Mouse (Mus musculus) kidney, embryonic 14.5 days (tissue): Measurements from ENCODE around the gene Ip6k3. TPM values are rescaled to one million over a fixed set of nuclear protein-coding genes. Genes with fewer than 3 reads are reported as not detected.

ENCODE experiments used
- ATAC-seq: fragments of 200-750 bp; cut with Nextera tagmentation; 2 replicates; pipeline ENCODE4 v1.8.0; 2017; ENCODE audit warnings: moderate number of reproducible peaks, mild to moderate bottlenecking, moderate TSS enrichment, moderate library complexity; ENCODE audit not compliant: low FRiP score, low TSS enrichment
- H3K27ac ChIP-seq: fragments of 300-500 bp; sonication (generic); 2 replicates; pipeline ENCODE4 v1.5.1; 2014; ENCODE audit warnings: low read depth, mild to moderate bottlenecking, low read length, moderate library complexity, mixed read lengths
- H3K27me3 ChIP-seq: fragments of 300-500 bp; sonication (generic); 2 replicates; pipeline ENCODE4 v1.6.1; 2014; ENCODE audit warnings: mild to moderate bottlenecking, low read length; ENCODE audit not compliant: control insufficient read depth, insufficient read depth
- H3K36me3 ChIP-seq: fragments of 300-500 bp; sonication (generic); 2 replicates; pipeline ENCODE4 v1.6.1; 2014; ENCODE audit warnings: low read length, mixed read lengths; ENCODE audit not compliant: control insufficient read depth, insufficient read depth
- H3K4me1 ChIP-seq: fragments of 300-500 bp; sonication (generic); 2 replicates; pipeline ENCODE4 v1.6.1; 2014; ENCODE audit warnings: low read length, mixed read lengths; ENCODE audit not compliant: control insufficient read depth, insufficient read depth
- H3K4me2 ChIP-seq: fragments of 300-500 bp; sonication (generic); replicated peaks from 2 replicates; pipeline ENCODE4 v1.6.1; 2014; ENCODE audit warnings: low read depth, mild to moderate bottlenecking, low read length
- H3K4me3 ChIP-seq: fragments of 300-500 bp; sonication (generic); 2 replicates; pipeline ENCODE4 v1.5.1; 2014; ENCODE audit warnings: mild to moderate bottlenecking, low read length
- H3K9ac ChIP-seq: fragments of 300-500 bp; sonication (generic); 2 replicates; pipeline ENCODE4 v1.6.1; 2014; ENCODE audit warnings: low read depth, mild to moderate bottlenecking, low read length, moderate library complexity
- H3K9me3 ChIP-seq: fragments of 300-500 bp; sonication (generic); 2 replicates; pipeline ENCODE4 v1.6.1; 2016; ENCODE audit warnings: low read length; ENCODE audit not compliant: control insufficient read depth
- WGBS: fragments of 180-500 bp; shearing (Covaris S2); extraction: QIAGEN DNeasy Blood & Tissue Kit; methylation state at CpG from one replicate; pipeline ENCODE4 v1.1.7; 2014; 5-methylcytosine and 5-hydroxymethylcytosine counted together
- polyA plus RNA-seq: library from polyadenylated mRNA; unstranded; fragments of >200 nt; fragmentation: Nextera tagmentation; extraction: Ambion mirVana; gene quantifications from 2 replicates; pipeline ENCODE4 v1.2.1, GENCODE M21; 2014

Ip6k3 gene
- polyA plus RNA-seq, 1 experiment from 2014 or later = 0.12 TPM

DNA sequence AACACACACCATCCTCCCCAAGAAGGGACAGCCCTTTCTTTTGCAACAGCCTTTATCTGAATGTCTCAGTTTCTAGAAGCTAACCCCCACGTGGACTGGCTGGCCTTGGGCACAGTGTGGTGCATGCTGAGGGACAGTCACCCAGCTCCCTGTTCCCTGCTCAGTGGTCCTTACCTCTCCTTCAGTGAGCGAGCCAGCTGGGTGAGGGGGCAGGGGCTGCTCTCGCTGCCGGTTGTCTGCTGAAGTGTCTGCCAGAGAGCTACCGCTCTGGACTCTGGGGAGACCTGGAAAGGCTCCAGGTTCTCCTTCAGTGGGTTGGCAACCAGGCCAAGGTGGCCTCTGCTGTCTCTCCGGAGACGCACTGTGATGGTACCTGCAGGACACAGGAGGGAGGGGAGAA, 16.7 kb downstream of the Ip6k3 start:
- no peaks in the 10 kb centered on the region for H3K27me3 ChIP-seq
- H3K4me2 ChIP-seq = no peak overlapping the region
- WGBS = 62% methylated on average over 7 of the region's 7 CpGs
- H3K4me3 ChIP-seq = no peak overlapping the region
- H3K4me1 ChIP-seq = peaks cover 14% of the 10 kb centered on the region; the same call in 1 of the 2 replicates
- H3K36me3 ChIP-seq = no peaks in the 10 kb centered on the region
- H3K27ac ChIP-seq = no peak overlapping the region
- ATAC-seq = no peak
- H3K9me3 ChIP-seq = no peaks in the 10 kb centered on the region
- no peak overlapping the region for H3K9ac ChIP-seq

DNA sequence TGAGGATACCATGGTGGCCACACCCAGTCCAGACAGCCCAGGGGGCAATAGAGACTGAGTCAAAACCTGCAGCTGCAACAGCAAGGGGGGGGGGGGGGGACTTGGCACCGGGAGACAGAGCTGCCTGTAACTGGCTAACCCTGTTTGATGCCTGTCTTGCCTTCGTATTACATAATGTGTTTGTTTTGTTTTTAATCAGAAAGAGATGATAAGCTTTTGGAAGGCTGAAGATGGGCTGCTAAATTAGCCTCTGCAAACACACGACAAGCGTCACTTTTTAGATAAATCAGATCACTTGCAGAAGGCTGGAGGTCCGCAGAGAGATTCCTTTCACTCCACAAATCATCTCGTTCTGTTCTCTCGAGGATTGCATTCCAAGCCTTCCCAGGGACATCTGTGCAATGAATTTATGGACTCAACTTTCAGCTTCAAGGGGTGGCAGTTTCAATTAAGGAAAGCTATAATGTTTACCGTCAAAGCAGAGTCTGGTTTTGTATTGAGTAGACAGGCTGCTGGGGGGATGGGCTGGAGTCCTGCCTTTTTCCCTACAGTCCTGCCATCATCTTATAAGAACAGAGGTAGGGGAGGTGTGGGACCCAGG, 21.2 kb downstream of the Ip6k3 start:
- no peak overlapping the region for H3K27ac ChIP-seq
- no peaks in the 10 kb centered on the region for H3K9me3 ChIP-seq
- peak overlapping the region; percentile 1; the same call in 1 of the 2 replicates for H3K4me2 ChIP-seq
- peaks cover 20% of the 10 kb centered on the region for H3K4me1 ChIP-seq
- H3K27me3 ChIP-seq = no peaks in the 10 kb centered on the region
- no peak overlapping the region for H3K4me3 ChIP-seq
- 9% methylated on average over 8 of the region's 8 CpGs for WGBS
- peak; percentile 45; the same call in 1 of the 2 replicates for ATAC-seq
- no peaks in the 10 kb centered on the region for H3K36me3 ChIP-seq
- H3K9ac ChIP-seq = no peak overlapping the region

DNA sequence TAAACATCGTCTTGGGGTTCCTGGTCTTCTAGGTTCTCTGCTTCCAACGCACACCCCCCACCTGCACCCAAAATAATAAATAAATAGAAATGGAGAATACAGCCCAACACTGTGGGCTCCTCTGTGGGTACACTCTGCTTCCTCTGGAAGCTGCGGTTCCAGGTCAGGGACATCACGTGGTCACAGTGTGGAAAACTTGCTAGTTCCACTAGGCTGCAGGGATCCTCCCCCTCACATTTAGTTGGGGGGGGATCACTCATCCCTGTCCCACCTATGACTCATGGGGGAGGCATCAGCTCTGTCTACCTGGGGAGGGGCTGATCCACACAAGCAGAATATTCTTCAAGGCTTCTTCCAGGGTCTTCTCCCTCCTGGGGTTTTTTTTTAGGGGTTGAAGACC, 23.4 kb downstream of the Ip6k3 start:
- H3K4me2 ChIP-seq = no peak overlapping the region

DNA sequence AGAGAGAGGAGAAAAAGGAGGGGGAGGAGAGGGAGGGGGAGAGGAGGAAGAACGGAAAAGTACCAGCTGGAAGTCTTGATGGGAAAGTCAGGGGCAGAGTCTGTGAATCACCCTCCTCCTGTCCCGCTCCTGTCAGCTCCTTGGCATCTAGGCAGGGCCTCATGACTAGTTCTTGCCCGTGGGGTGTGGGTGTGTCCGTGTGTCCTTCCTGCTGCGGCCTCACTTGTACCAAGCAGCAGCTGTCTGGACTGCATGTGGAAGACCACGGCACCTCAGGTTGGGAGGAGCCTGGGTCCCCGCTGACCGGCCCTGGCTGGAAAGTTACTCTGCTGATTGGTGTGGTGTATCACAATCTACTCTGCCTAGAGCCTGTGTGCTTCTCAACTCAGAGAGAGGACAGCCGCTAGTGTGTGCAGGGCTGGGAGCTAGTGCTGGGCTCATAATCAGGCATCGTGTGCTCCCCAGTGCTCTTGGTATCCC, 25.6 kb downstream of the Ip6k3 start:
- no peaks in the 10 kb centered on the region for H3K27me3 ChIP-seq
- no peaks in the 10 kb centered on the region for H3K36me3 ChIP-seq
- 31% methylated on average over 10 of the region's 10 CpGs for WGBS
- H3K4me1 ChIP-seq = peaks cover 26% of the 10 kb centered on the region
- no peak overlapping the region for H3K27ac ChIP-seq
- H3K4me3 ChIP-seq = no peak overlapping the region
- H3K4me2 ChIP-seq = 0 out of 2 replicates have a peak overlapping the region, but pooled peaks have one; percentile 5
- no peak overlapping the region for H3K9ac ChIP-seq
- H3K9me3 ChIP-seq = no peaks in the 10 kb centered on the region
- peak; percentile 40; the same call in 1 of the 2 replicates for ATAC-seq

More for the DNA sequence above, 23.4 kb downstream of the Ip6k3 start:
- WGBS = 67% methylated on average over 4 of the region's 4 CpGs
- Histone ChIP-seq H3K36me3 (no peaks in the 10 kb centered on the region), H3K27me3 (no peaks in the 10 kb centered on the region), H3K9me3 (no peaks in the 10 kb centered on the region), H3K4me3 (no peak overlapping the region), H3K4me1 (peaks cover 26% of the 10 kb centered on the region), H3K27ac (no peak overlapping the region), H3K9ac (no peak overlapping the region)
- no peak for ATAC-seq

DNA sequence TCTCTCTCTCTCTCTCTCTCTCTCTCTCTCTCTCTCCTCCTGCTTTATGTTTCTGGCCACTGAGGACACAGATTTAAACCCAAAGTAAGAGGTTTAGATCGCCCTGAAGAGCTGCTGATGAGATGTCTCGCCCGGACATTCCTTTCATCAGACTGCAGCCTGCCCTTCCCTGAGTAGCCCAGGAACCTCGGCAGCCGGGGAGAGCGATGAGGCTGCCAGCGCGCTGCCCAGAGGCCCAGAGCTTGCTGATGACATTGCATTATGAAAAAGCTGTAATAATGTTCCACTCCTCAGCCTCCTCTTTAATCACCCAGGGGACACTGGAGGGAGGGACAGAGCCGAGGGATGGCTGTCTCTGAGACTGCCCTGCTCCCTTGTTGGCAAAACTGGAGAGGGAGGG, 27.3 kb downstream of the Ip6k3 start:
- H3K27me3 ChIP-seq = no peaks in the 10 kb centered on the region
- H3K9me3 ChIP-seq = no peaks in the 10 kb centered on the region
- no peak overlapping the region for H3K27ac ChIP-seq
- H3K4me3 ChIP-seq = no peak overlapping the region
- WGBS = 53% methylated on average over 9 of the region's 9 CpGs
- no peaks in the 10 kb centered on the region for H3K36me3 ChIP-seq
- peaks cover 19% of the 10 kb centered on the region for H3K4me1 ChIP-seq
- no peak for ATAC-seq
- no peak overlapping the region for H3K9ac ChIP-seq
- no peak overlapping the region for H3K4me2 ChIP-seq

DNA sequence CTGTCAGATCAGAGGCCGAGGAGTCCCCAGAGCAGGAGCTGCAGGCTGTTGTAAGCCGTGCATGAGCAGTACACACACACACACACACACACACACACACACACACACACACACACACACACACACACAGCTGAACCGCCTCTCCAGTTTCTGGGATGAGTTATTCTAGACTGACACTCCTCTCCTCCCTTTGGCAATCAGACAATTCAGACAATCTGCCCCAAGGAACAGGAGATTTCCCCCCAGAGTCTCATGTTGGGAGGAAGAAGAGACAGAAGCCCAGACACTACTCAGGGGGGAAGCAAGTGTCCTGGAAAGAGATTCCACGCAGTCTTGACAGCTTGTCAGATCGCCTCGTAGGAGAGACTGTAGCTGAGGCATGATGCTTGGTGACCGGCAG, 28.3 kb downstream of the Ip6k3 start:
- Histone ChIP-seq H3K36me3 (no peaks in the 10 kb centered on the region), H3K4me3 (no peak overlapping the region), H3K9ac (no peak overlapping the region), H3K27me3 (no peaks in the 10 kb centered on the region), H3K9me3 (no peaks in the 10 kb centered on the region), H3K4me2 (no peak overlapping the region), H3K4me1 (peaks cover 21% of the 10 kb centered on the region), H3K27ac (no peak overlapping the region)
- 33% methylated on average over 7 of the region's 7 CpGs for WGBS
- ATAC-seq = no peak

DNA sequence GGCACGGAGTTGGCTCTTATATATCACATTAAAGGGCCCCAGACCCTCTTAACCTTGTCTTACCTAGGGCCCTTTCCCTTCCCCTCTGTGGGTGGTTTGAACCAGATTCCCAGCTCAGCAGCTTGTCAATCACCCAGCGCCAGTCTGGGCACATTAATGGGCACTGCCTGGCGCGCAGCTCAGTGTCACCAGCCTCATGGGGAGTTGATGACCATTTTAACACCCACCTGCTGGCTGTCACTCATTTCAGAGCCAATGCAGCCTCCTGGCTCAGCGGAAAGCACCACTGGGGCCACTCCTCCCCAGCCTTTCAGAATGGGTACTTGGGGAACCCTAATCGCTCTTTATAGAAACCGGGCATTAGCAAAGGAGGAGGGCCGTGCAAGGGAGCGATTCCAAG, 29.2 kb downstream of the Ip6k3 start:
- Histone ChIP-seq H3K27me3 (no peaks in the 10 kb centered on the region), H3K36me3 (no peaks in the 10 kb centered on the region), H3K9ac (no peak overlapping the region), H3K4me3 (no peak overlapping the region), H3K4me1 (peaks cover 17% of the 10 kb centered on the region), H3K4me2 (no peak overlapping the region), H3K9me3 (no peaks in the 10 kb centered on the region), H3K27ac (no peak overlapping the region)
- no peak for ATAC-seq
- 70% methylated on average over 9 of the region's 9 CpGs for WGBS

DNA sequence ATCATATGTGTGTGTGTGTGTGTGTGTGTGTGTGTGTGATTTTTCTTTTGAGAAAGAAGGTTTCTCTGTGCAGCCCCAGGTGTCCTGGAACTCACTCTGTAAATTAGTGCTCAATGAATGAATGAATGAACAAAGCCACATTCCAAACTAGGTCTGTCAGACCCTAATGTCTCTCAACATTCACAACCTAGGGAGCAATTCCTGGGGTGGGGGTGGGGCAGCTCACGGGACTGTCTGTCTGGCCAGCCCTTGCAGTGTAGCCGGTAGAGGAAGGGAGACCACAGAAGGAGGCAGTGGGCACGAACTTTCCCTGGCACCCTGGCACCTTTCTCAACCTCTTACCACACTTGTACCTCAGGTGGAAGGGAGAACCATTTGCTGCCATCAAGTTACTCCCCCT, 32.9 kb downstream of the Ip6k3 start:
- 27% methylated on average over 3 of the region's 3 CpGs for WGBS

DNA sequence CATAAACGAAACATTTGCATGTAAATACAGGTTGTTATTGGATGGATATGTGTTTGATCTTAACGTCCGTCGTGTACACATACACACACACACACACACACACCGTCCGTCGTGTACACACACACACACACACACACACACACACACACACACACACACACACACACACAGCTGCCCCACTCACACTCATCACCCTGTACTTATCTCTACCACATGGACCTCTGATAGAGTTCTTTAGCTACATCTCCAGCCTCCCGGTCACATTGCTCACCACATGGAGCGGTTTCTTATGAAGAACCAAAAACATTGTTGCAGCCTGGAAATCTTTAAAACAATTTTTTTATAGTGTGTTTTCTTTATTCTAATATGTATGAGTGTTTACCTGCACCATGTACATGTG, 33.4 kb downstream of the Ip6k3 start:
- H3K4me3 ChIP-seq = peak overlapping the region; percentile 67
- H3K4me2 ChIP-seq = peak overlapping the region; percentile 38
- 46% methylated on average over 9 of the region's 9 CpGs for WGBS
- H3K27ac ChIP-seq = no peak overlapping the region
- no peak for ATAC-seq
- no peaks in the 10 kb centered on the region for H3K36me3 ChIP-seq
- peaks cover 39% of the 10 kb centered on the region for H3K4me1 ChIP-seq
- peak overlapping the region; percentile 77; the same call in 1 of the 2 replicates for H3K9ac ChIP-seq
- H3K27me3 ChIP-seq = no peaks in the 10 kb centered on the region
- H3K9me3 ChIP-seq = no peaks in the 10 kb centered on the region

More for the DNA sequence above, 32.9 kb downstream of the Ip6k3 start:
- no peak overlapping the region for H3K4me2 ChIP-seq
- H3K36me3 ChIP-seq = no peaks in the 10 kb centered on the region
- H3K27ac ChIP-seq = no peak overlapping the region
- H3K9ac ChIP-seq = no peak overlapping the region
- H3K4me1 ChIP-seq = peaks cover 38% of the 10 kb centered on the region
- ATAC-seq = no peak
- no peak overlapping the region for H3K4me3 ChIP-seq
- H3K27me3 ChIP-seq = no peaks in the 10 kb centered on the region
- no peaks in the 10 kb centered on the region for H3K9me3 ChIP-seq
